Mouse (Mus musculus): ENCODE measurements at regions not wholly inside any gene's neighbourhood (a gene's known extent, or its start where the extent isn't known, plus 50 kb on each side); places are given as distances from the start of the nearest gene placed in this dataset.
"Not testable (repeated sequence)": the region's sequence is repeated elsewhere in the genome, so short reads cannot be mapped to it uniquely, and the experiment has no call there.

- not testable (repeated sequence) for DNase-seq (ENCODE audit: low read depth, low spot score)
Observed at GRCm38 (mm10) chr13:3035291-3035690, 502.6 kb upstream of the Gdi2 start.

- DNase-seq (ENCODE audit: low read depth, low spot score): peak; percentile 3
Observed at GRCm38 (mm10) chr13:3037010-3037409, 500.9 kb upstream of the Gdi2 start.

- not testable (repeated sequence) for DNase-seq (ENCODE audit: low read depth, low spot score)
Observed at GRCm38 (mm10) chr13:3046381-3047105, 491.3 kb upstream of the Gdi2 start.

GRCm38 (mm10) chr13:3083480-3083879 lies 454.4 kb upstream of the Gdi2 start:
- DNase-seq (ENCODE audit: low read depth, low spot score): not testable (repeated sequence)

- not testable (repeated sequence) for DNase-seq (ENCODE audit: low read depth, low spot score)
Observed at GRCm38 (mm10) chr13:3089971-3090370, 447.9 kb upstream of the Gdi2 start.

- DNase-seq (ENCODE audit: low read depth, low spot score): not testable (repeated sequence)
Observed at GRCm38 (mm10) chr13:3106543-3106942, 431.3 kb upstream of the Gdi2 start.

- DNase-seq (ENCODE audit: low read depth, low spot score): not testable (repeated sequence)
Observed at GRCm38 (mm10) chr13:3128150-3128549, 409.7 kb upstream of the Gdi2 start.

GRCm38 (mm10) chr13:3137281-3137680 lies 400.6 kb upstream of the Gdi2 start:
- not testable (repeated sequence) for DNase-seq (ENCODE audit: low read depth, low spot score)

GRCm38 (mm10) chr13:3138698-3139097 lies 399.2 kb upstream of the Gdi2 start:
- DNase-seq (ENCODE audit: low read depth, low spot score): no peak

- DNase-seq (ENCODE audit: low read depth, low spot score): not testable (repeated sequence)
Observed at GRCm38 (mm10) chr13:3145513-3145912, 392.4 kb upstream of the Gdi2 start.

All from A20 (cell line).